Mouse (Mus musculus): Measurements from ENCODE around the gene Angptl6.

Angptl6 gene

DNA sequence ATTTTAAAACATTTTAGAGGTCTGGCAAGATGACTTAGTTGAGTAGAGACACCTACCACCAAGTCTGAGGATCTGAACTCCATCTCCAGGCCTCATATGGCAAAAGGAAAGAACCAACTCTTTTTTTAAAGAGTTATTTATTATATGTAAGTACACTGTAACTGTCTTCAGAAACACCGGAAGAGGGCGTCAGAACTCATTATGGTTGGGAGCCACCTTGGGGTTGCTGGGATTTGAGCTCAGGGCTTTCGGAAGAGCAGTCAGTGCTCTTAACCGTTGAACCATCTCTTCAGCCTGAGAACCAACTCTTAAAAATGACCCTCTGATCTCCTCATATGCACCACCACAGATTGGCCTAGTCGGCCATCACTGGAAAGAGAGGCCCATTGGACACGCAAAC lies 7.7 kb upstream of the Angptl6 start:
- intact Hi-C loops (cut with DNase I), result no loop called here

DNA sequence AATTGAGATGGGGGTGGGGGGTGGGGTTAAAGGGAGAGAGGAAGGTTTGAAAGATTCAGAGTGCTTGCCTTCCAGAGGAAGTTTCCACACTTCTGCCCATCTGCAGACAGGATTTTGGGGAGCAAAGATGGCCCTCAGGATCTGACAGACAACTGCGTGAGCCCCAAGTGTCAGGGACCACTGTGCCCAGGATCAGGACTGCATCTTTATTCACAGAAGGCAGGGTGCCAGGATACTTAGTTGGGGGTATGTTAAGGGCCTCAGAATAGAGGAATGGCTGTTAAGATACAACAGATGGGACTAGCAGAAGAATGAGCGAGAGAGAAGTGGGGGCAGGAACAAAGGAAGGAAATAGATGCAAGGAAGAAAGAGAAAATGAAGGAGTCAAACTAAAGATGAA lies 7.0 kb upstream of the Angptl6 start:
- intact Hi-C loops (cut with DNase I), result no loop called here

DNA sequence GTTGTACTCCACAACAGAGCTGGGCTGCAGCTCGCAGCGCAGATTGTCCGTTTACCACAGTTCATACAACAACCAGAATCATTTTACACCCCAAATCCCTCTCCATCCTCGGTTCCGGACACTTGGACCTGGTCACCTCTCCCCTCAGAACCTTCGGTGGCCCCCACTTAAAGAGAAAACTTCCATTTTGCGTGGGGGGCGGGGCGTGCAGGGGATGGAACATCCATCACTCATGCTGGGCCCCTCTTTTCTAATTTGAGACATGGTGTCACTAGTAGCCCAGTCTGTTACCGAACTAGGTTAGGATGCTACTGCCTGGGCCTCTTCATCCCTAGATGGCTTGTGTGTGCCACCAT lies 839 bp downstream of the Angptl6 start:
- intact Hi-C loops (cut with DNase I), result no loop called here

DNA sequence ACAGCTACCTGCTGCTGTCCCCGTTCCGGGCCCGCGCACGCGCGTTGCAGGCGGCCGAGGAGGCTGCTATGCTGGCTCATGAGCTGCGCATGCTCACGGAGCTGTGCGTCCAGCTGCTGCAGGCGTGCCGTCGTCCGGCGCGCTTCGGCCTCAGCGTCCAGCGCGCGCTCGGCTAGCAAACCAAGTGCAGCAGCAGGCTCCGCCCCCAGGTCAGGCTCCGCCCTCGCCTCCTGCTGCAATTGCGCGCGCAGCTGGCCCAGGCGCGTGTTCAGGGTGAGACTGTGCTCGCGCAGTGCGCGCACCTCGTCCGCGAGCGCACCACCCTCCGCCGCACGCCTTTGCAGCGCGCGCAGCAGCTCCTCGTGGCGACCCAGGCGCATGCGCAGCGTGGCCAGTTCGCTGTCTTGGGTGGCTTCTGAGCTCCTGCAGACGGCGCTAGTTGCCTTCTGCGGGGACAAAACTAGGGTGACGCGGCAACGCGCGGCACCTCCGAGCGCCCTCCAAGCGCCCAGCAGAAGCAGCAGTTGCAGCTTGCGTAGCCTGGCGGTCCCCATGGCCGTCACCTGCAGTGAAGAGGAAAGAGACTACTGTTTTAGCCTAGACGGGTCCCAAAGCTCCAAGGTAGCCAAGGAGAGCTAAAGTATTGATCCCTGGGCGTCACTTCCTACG lies 1.4 kb downstream of the Angptl6 start:
- intact Hi-C loops (cut with DNase I), result no loop called here

DNA sequence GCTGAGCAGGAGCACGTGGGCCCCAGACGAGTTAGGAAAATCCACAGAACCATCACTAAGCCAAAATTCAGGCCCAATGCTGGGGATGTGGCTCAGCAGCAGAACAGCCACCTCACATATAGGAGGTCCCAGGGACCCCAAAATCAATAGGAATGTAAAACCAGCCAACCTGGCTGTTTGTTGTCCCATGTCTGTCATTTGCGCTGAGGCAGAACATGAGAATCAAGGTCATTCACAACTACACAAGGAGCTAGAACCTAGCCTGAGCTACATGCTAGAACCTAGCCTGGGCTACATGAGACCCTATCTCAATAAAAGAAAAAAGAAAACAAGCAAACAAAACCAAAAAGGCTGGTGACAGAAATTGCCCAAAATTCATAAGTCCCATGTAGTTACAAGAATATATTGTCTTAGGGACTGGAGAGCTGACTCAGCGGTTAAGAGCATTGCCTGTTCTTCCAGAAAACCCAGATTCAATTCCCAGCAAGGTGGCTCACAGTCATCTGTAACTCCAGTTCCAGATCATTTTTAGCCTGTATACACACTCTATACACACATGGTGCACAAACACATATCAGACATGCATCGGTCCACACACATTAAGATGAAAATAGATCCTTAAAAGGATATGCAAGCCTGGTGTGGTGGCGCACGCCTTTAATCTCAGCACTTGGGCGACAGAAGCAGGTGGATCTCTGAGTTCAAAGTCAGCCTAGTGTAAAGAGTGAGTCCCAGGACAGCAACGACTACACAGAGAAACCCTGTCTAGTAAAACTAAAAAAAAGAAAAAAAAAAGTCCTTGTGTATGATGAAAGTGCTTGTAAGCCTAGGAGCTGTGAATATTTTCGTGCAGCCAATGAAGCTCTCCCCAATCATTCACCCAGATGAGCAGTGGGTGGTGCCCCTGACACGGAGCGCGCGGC lies 2.1 kb downstream of the Angptl6 start:
- intact Hi-C loops (cut with DNase I), result no loop called here

- intact Hi-C loops (cut with DNase I), result no loop called here
Measured at GRCm38 (mm10) chr9:20876318-20877117, 3.0 kb downstream of the Angptl6 start.

- intact Hi-C loops (cut with DNase I), result no loop called here
Measured at GRCm38 (mm10) chr9:20875021-20875790, 4.3 kb downstream of the Angptl6 start.

- intact Hi-C loops (cut with DNase I), result no loop called here
Measured at GRCm38 (mm10) chr9:20873521-20873920, 6.0 kb downstream of the Angptl6 start.

- intact Hi-C loops (cut with DNase I), result no loop called here
Measured at GRCm38 (mm10) chr9:20872991-20873390, 6.5 kb downstream of the Angptl6 start.

DNA sequence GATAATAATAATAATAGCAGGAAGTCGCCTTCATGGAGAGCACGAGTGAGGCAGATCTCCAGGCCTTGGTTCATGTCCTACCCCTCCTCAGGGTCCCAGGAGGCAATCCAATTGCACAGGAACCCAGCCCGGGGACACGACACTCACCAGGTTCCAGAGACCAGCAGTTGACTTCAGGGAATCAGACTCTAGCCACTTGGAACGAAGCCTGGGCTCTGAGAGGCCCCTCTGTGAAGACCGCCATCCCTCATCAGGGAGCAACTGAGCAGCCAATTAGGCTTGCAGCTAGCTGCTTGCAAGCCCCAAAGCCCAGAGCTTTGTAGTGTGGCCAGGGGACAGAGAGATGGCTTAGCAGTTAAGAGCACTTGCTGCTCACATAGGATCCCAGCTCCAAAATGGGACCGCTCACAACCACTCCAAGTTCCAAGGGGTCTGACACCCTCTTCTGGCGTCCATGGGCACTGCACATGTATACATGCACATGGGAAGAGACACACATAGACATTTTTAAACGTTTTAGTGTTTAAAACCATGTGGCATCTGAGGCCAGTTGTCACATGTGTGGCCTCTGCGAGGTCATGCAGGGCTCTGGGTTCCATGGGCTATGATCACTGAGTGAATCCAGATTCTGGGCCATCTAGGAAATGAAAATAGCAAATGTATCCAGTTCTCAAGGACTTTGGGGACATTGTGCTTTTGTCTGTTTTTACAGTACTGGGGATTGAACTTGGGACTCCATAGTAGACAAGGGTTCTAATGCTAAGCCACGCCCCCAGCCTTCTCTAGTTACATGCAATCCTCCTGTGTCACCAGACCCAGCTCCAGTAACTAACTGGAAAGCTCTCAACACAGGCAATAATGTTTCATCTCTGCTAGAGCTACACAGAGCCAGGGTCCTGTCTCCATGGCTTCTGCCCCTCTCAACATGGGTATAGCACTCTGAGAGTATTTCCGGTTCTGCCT lies 9.0 kb downstream of the Angptl6 start:
- intact Hi-C loops (cut with DNase I), result no loop called here

- intact Hi-C loops (cut with DNase I), result no loop called here
Measured at GRCm38 (mm10) chr9:20869246-20869645, 10.3 kb downstream of the Angptl6 start.

DNA sequence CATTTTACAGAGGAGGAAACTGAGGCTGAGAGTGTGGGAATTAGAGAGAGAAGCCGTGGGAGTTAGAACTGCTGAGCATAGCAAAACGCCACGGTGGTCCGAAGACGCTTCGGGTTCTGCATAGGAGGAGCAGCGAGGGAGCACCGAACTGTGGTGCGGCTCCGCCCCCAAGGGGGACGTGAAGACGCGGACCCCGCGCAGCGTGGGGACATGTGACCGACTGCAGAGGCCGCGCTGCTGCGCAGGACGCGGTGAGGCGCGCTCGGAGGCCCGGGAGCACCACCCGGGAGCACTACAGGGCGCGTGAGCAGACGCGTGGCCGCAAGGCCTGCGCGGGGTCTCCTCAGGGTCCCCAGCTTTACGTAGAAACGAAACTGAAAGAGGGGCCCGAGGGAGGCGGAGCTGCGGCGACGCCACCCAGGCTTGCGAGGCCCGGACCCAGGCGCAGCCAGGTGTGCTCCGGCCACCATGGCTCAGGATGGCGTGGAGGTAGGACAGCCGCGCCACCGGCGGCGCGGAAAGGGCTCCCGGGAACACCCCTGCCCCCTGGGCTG lies 11.0 kb downstream of the Angptl6 start, which contains the start of gene A230050P20Rik:
TSS of gene A230050P20Rik (plus strand) at position 195 of the 554 bp plus-strand sequence.
- intact Hi-C loops (cut with DNase I), result no loop called here

- intact Hi-C loops (cut with DNase I), result no loop called here
Measured at GRCm38 (mm10) chr9:20866879-20867278, 12.6 kb downstream of the Angptl6 start.

GRCm38 (mm10) chr9:20862225-20862624 lies 17.3 kb downstream of the Angptl6 start:
- intact Hi-C loops (cut with DNase I), result no loop called here

DNA sequence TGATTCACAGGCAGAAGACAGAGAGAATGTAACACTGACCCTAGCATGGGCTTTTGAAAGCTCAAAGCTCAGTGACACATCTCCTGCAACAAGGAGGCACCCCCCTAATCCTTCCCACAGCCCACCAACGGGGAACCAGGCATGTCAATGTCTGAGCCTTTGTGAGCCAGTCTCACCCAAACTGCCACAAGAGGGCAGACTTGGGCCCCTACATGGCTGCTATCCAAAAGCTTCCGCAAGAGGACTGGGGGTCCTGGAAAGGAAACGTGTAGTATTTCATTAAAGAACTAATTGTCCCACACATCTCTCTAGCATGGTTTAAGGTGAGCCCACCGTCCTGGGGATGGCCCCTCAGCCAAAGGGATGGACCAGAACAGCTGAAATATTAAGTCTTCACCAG lies 17.7 kb downstream of the Angptl6 start:
- intact Hi-C loops (cut with DNase I), result no loop called here

DNA sequence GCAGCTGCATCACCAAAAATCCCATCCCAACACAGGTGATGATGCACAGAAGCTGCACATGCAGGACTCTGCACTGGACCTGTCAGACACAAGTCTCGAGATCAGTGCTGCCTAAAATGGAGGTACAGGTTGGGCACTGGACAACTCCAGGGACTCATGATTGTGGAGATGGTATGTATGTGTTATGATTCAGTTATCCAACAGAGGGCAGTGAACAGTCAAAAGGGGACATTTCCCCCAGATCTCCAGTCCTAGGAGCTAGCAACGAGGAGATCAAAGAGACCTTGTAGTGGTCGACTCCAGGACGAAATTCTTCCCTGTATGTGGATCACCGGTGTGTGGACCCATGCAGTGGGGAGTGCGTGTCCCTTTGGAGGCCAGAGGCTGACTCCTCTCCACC lies 19.6 kb downstream of the Angptl6 start:
- intact Hi-C loops (cut with DNase I), result no loop called here

GRCm38 (mm10) chr9:20857131-20857530 lies 22.4 kb downstream of the Angptl6 start:
- intact Hi-C loops (cut with DNase I), result no loop called here

GRCm38 (mm10) chr9:20850179-20850578 lies 29.3 kb downstream of the Angptl6 start:
- intact Hi-C loops (cut with DNase I), result no loop called here

DNA sequence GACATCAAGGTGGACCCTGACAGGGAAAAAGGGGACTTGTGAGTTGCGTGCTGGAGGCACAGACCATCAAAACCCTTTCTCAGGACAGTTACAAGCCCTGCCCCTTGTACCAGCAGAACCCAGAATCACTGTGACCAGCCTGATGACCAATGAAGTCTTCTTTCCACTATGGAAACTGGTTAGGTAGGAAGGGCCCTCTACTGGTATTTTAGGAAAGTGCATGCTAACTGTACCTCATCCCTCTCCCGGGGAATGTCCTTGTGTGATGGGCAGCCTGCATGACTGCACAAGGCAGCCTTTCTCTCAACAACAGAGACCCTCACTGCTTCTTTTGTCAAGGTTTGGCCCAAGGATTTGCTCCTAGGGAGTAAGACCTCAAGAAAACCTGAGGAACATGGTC lies 36.9 kb downstream of the Angptl6 start:
- intact Hi-C loops (cut with DNase I), result no loop called here

DNA sequence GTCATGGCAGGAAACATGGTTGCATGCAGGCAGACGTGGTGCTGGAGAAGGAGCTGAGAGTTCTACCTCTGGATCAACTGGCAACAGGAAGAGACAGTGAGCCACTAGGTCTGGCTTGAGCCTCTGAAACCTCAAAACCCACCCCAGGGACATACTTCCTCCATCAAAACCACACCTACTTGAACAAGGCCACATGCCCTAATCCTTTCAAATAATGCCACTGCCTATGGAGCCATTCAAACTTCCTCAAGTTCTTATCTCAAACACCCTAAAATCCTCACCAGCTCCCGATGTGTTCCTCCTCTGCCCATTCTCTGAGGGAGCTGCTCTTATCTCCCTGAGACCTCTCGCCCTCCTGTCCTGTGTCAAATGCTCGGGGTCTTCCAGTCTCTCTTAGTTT lies 37.3 kb downstream of the Angptl6 start:
- intact Hi-C loops (cut with DNase I), result no loop called here
